Mouse (Mus musculus) right cerebral cortex, postnatal 4 days (tissue): ENCODE data around the gene Cd34.

ENCODE experiments used
- DNase-seq: peaks from one replicate; pipeline ENCODE4 v3.0.0-alpha.2; 2022

The Cd34 gene

DNA sequence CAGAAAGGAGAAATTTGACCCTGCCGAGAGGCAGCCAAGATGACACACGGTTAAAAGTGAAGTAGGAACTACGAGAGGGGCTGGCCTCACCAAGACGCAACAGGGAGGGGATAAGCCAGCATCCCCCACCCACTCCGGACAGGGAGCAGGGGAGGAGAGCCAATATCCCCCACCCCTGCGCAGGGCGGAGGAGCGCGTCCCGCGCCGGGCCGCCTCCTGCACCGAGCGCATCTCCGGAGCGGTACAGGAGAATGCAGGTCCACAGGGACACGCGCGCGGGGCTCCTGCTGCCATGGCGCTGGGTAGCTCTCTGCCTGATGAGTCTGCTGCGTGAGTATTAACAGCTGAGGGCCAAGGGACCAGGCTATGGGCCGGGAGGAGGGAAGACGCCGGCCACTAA lies at the start of gene Cd34:
Gene Cd34 (plus strand): TSS at position 105 of the 400 bp plus-strand sequence.
- DNase-seq: peak; percentile 16

DNA sequence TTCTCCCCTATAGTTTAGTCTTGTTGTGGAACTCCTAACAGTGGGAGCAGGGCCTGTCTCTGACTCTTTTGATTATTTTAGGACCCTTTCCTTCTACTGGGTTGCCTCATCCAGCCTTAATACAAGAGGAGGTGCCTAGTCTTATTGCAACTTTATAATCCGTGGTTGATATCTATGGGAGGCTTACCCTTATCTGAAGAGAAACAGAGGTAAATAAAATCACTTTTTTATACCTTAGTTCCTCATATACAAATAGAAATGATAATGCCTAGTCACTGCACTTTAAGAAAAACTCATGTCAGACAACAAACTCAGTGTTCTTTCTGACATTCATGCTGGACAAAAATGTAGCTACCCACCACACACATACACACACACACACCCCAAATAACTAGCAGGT lies 44.1 kb upstream of the Cd34 start:
- DNase-seq: no peak

DNA sequence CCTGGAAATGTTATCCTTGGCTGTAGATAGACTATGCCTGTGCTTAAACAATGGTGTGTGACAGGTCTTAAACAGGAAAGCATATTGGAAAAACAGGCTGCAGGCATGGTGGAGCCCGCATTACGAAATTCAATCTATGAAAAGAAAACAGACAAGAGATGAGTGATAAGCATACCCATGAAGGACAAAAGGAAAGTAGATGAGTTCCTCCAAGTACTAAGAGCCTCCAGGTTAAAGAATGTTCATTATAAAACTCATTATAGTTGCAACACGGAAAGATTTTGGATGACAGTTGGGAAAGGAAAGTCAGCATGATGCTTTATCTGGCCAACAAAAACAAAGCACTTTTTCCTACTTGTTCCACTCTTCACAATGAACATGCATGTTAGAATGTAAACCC lies 43.3 kb upstream of the Cd34 start:
- no peak for DNase-seq

DNA sequence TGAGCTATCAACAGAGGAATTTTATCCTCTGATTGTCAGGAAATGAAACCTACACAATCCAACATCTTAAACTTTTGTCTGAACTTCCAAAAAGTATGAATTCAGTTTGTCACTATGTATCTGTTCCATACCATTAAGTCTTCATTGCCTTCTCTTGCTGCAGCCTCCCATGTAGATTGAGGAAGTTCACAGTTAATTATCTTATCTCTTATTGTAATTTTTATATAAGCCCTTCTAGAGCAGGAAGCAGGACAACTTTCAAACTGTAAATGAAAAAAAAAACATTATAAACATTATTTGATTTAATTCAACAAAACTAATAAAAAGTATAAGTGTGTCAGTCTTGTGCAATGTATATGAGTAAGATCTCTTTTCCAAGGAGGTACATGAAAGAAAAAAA lies 37.5 kb upstream of the Cd34 start:
- no peak for DNase-seq

DNA sequence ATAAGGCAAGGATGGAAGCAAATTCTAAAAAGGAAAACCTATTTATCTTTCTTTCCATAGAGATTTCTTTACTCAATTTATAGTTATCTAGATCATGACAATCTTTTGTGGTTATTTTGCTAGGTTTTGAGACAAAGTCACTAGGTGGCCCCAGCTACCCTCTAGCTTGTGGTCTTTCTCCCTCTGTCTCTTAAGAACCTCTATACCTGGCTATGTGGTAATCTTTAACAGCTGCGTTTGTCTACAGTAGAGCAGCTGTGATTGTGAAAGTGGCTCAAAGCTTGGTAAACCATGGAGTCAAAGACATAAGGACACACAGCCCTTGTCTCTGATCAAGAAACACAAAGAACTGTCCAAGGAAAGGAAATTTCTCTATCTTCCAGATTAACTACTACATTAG lies 36.8 kb upstream of the Cd34 start:
- no peak for DNase-seq

DNA sequence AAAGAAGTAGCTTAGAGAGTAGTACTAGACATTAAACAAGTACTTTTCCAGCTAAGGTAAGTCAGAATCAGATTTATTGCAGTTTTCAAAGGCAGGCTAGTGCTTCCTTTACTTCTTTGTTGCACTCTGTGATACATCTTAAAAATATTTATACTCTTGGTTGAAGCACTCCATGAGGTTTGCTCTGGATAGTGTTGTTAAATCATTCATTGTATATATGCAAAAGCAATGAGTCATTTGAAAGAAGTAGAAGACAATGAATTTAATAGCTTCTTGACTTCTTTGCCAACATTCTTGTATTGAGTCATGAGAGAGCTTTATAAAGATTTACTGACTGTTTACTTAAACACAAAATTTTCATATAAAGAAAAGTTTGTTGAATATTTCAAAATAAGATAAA lies 29.7 kb upstream of the Cd34 start:
- no peak for DNase-seq

DNA sequence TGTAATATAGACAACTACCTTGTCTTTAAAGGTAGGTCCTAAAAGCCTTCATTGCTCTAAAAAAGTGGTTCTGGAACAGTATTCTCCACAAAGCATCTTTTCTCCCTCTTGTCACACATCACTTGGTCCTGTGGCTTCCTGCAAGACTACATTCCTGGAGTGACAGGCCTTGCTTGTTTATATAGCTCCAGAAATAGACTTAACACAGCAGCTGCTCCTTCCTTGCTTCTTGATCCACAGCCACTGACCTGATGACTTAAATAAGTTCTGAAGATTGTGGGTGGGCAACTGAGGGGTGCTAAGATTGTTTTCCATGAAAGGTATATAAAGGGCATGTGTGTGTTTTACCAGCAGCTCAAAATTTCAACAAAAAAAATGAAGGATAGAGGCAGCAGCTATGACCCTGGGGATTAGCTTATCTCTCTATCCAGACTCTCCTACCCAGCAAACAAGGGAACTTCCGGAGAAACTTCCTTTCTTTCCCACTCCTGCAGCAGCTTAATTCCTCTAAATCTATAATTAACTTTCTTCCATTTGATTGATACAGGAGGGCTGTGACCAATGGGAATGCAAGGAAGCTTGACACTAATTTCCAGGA lies 12.8 kb upstream of the Cd34 start:
- DNase-seq: no peak

DNA sequence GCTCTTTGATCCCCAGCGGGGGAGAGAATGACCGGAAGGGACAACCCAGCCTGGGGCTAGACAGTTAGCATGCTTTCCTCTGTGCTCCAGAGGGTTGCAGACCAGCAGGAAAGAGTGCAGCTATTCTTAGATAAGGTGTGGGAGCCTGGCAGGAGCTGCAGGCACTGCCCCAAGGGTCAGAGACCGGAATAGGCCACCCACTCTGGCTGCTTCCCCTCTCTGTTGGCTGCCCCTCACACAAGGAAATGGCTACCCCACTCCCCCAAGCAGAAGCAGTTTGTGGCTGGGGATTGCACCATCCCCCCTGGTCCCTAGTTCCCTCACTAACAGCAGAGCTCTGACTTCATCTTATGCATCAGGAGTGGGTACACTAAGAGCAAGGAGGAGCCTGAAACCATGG lies 10.7 kb upstream of the Cd34 start:
- DNase-seq: no peak

- DNase-seq: no peak
Observed at GRCm38 (mm10) chr1:194929275-194929971, 9.2 kb upstream of the Cd34 start.

DNA sequence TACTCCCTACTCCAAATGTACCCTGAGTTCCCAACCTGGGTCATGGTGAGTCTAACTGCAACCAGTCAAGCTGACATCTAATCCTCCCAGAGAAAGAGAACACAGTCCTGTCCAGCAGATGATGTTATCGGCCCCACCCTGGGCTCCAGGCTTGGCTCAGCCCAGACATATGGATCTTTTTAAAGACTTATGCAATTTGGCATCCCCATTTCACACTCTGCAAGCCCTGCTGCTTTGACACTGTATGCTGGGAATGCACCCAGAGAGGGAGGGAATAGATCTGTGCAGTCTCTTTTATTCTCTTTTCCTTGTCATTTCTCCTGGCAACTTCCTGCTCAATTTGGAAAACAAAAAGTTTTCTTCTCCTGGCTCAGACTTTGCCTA lies 8.7 kb upstream of the Cd34 start:
- DNase-seq: no peak

GRCm38 (mm10) chr1:194930706-194931105 lies 7.9 kb upstream of the Cd34 start:
- no peak for DNase-seq

- no peak for DNase-seq
Observed at GRCm38 (mm10) chr1:194935351-194935750, 3.3 kb upstream of the Cd34 start.

GRCm38 (mm10) chr1:194941528-194941927 lies 2.9 kb downstream of the Cd34 start:
- no peak for DNase-seq

GRCm38 (mm10) chr1:194942912-194943311 lies 4.3 kb downstream of the Cd34 start:
- DNase-seq: no peak

GRCm38 (mm10) chr1:194943485-194943884 lies 4.9 kb downstream of the Cd34 start:
- DNase-seq: no peak

DNA sequence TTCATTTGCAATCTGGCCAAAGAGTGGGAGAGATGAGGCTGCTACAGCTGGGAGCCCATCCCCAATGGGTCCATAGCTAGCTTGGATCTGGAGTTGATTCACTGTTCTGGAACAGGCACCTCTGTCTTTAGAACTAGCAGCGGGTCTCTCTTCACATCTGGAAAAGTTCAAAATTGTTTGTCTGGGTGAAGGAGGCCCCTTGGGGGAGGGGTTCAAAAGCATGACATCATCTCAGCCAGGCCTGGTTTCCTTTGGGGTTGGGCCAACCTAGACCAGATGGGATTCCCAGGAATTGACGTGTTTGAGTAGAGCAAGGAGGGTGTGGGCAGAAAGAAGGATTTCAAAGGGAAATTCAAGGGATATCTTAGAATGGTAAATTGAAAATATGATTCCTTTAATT lies 6.8 kb downstream of the Cd34 start:
- no peak for DNase-seq

DNA sequence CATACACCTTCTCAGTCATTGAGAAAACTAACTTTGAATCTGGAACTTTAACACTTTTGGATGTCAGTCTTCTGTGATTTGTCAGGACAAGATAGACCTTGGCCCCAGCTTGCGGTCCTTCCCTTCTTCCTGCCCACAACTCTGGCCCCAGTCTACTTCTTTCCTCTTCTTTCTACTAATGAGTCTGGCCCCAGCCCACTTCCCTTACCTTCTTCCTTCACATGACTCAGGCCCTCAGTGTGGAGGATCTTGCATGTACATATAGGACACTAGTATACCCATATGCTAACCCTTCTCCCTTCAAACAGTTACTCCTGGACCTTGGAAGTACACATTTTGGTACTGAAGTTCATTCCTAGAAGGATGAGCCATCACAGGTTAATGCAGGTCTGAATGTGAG lies 7.8 kb downstream of the Cd34 start:
- DNase-seq: no peak

GRCm38 (mm10) chr1:194950913-194951312 lies 12.3 kb downstream of the Cd34 start:
- DNase-seq: no peak

- DNase-seq: no peak
Observed at GRCm38 (mm10) chr1:194952891-194953290, 14.3 kb downstream of the Cd34 start.

GRCm38 (mm10) chr1:194954694-194955093 lies 16.1 kb downstream of the Cd34 start:
- no peak for DNase-seq

GRCm38 (mm10) chr1:194955749-194956148 lies 17.1 kb downstream of the Cd34 start:
- no peak for DNase-seq

DNA sequence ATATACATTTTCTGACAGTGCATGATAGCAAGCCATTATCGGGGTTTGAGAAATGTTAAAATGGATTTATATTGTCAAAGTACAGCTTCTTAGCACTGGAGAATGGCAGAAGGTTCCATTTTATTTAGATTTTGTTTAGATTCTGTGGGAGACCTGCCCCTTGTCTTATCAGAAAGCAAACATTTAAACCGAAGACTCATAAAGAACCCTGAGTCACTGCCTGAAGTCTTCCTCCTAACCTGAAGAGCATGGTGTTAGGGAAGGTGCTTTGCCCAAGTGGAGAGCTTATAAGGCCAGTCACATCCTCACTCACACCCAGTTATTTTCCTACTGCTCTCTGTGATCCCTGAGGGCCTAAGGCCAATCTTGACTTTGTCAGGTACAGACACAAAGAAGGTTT lies 18.4 kb downstream of the Cd34 start:
- no peak for DNase-seq

GRCm38 (mm10) chr1:194962181-194962580 lies 23.6 kb downstream of the Cd34 start:
- peak; percentile 80 for DNase-seq

DNA sequence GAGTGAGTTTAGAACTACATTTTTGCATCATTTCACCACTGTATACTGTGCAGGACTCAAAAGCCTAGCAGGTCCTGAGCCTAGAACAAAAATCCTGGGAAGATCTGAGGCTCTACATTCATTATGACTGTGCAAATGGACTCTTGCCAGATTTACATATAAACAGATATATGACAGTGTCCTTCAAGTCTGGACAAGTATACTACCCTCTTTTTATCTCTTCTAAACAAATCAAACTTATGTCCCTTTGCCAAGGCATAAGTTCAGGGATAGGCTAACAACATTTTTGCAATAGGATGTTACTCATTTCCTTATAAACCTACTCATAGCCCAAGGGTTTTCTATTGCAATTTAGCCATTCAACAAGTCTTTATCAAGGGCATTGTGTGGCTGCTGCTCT lies 24.1 kb downstream of the Cd34 start:
- DNase-seq: no peak

- no peak for DNase-seq
Observed at GRCm38 (mm10) chr1:194971980-194972379, 33.4 kb downstream of the Cd34 start.
